Mouse (Mus musculus): ENCODE measurements around the gene Vegfb.

- TF ChIP-seq CTCF (conservative IDR thresholded peaks at IDR 0.05; ENCODE audit: low read length) (no peak), NANOG (IDR thresholded peaks at IDR 0.05; ENCODE audit: borderline replicate concordance, low read length) (no peak; the same call in 1 of the 2 replicates)
These were observed 16.9 kb downstream of the Vegfb start for GRCm38 (mm10) chr19:6970460-6971085.

All from E14TG2a.4 (cell line).